ENCODE assay signal across 25 mouse cellular contexts in genomic region chr12:83650346-83650745, GRCm38 (mm10).
"Had no signal": no experiment of that assay in that cellular context is flagged by ENCODE, and none has a peak within 500 bp of the region (broad histone marks: within the 10 kb centered on the region; RNA-seq: fewer than 3 reads in every experiment).

No protein-coding gene starts in this region.

- DNase-seq: gastrocnemius, adult 2 months; gastrocnemius, postnatal 10 days; gastrocnemius, postnatal 25 days; heart, adult 18-20 months; heart, postnatal 10 days; heart, postnatal 4 days; kidney, adult 18-20 months; kidney, adult 8-10 months; kidney, postnatal 10 days; kidney, postnatal 25 days; kidney, postnatal 4 days; layer of hippocampus, adult 9-11 months; layer of hippocampus, postnatal 36 days; left cerebral cortex, postnatal 4 days had no signal

- ATAC-seq: hindbrain, embryonic 16.5 days; inflammation-experienced regulatory T-cells, adult 6 months; intestine, embryonic 15.5 days; intestine, postnatal 0 days; liver, embryonic 12.5 days had no signal

- H3K4me1 ChIP-seq: heart, embryonic 10.5 days; heart, embryonic 12.5 days; hindbrain, embryonic 10.5 days; hindbrain, embryonic 12.5 days; intestine, embryonic 15.5 days; limb, embryonic 13.5 days; limb, embryonic 15.5 days had no signal

- H3K4me3 ChIP-seq: gastrocnemius, adult 2 months; heart, embryonic 10.5 days; heart, embryonic 12.5 days; hindbrain, embryonic 10.5 days; hindbrain, embryonic 12.5 days; intestine, embryonic 15.5 days; limb, embryonic 13.5 days; limb, embryonic 15.5 days; liver, embryonic 12.5 days had no signal
